Mouse (Mus musculus) left cerebral cortex, postnatal 36 days (tissue): ENCODE results near the gene Foxk1. TPM values are rescaled to one million over a fixed set of nuclear protein-coding genes. Genes with fewer than 3 reads are reported as not detected.

Source experiments
- DNase-seq, 2 experiments: peaks; one replicate each; pipeline ENCODE4 v3.0.0; 2021 to 2022; ENCODE audit warnings: low spot score in 2 of 2, mixed read lengths in 1 of 2
- intact Hi-C: fragments of 180-260 bp; cut with DNase I; formaldehyde crosslinking; loops from one replicate; pipeline ENCODE4 v1.15.1; 2025
- total RNA-seq, 2 experiments: library from RNA; stranded (reverse); gene quantifications; 2 replicates each; pipeline ENCODE4 v1.2.3; 2021

Foxk1 gene
- 10 to 100 TPM; 42.4 to 42.5 TPM for total RNA-seq

DNA sequence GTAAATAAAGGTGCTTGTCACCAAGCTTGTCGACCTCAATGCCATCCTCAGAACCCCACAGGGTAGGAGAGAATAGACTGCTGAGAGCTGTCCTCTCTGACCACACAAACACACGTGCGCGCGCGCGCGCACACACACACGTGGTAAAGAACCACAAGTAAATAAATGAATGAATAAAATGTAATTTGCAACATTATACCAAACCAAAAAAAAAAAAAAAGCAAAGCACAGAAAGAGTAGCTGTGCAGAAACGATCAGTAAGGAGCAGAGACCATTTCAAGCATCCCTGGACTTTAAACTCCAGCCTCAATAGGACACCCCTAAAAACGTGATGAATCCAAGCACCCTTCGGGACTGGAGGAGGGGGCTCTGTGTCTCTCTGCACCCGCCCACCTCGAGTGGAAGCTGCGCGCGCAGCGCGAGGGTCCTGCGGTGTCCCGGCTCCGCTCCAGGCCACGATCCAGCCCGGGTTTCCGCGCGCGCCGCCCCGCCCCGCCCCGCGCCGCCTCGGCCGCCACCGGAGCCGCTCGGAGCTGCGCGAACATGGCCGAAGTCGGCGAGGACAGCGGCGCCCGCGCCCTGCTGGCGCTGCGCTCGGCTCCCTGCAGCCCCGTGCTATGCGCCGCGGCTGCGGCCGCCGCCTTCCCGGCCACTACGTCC is at the start of gene Foxk1:
Gene Foxk1, plus strand, starts transcription at position 517 of the 660 bp plus-strand sequence.
- peak; percentile 96 to 97 for DNase-seq
- intact Hi-C loops: loop anchor here (1.0 kb wide), 1 partner anchor 34 kb away; no protein-coding TSS in a partner anchor

DNA sequence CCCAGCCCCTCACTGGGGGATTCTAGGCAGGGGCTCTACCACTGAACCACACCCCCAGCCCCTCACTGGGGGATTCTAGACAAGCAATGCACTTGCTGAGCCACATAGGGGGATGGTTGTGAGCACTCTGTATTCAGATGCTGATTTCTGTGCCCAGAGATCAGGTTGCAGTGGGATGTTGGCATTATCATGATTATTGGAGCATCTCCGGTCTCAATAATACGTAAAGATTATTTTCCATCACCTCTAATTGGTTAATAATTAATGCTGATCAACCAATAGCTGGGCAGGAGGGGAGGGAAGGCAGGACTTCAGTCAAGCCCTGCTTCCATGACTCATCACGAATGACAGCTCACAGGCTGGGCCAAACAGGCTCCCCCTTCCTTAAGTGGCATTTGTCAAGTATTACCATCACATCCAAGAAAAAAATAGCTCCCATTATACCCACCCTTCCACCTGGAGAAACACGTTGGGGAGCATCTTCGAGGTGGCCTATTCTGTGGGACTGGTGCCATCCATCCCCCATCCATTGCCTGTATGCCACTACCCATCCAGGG is 48.9 kb upstream of the Foxk1 start:
- no peak for DNase-seq
- intact Hi-C loops: no loop called here

DNA sequence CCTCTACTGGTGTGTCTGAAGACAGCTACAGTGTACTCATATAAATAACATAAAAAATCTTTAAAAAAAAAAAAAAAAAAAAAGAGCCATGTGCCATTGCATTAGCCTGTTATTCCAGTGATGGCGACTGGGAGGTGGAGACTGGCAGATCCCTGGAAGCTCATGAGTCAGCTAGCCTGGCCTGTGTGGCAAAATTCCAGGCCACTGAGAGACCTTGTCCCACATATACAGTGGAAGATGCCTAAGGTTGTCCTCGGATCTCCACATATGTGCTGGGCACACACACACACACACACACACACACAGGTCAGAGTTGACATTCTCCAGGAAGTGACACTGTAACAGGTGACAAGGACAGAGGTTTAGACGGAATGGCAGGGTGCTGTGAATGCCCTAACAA is 46.2 kb upstream of the Foxk1 start:
- no peak for DNase-seq
- intact Hi-C loops: no loop called here

DNA sequence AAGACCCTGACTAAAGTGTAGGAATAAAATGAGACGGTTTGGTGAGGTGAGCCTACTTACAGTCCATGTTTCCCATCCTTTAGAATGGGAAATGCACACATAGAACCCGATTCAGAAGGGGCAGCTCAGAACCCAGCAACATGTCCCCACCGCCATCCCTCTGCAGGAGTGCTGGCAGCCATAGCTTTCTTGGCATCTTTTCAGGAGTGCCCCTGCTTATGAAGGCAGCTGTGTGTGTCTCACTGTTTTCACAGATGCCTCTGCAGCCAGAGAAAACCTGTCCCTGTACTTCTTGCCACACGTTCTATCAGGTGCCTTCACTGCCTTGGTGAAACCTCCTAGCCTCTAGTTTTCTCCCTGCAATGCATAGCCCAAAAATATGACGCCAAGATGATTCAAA is 40.1 kb upstream of the Foxk1 start:
- intact Hi-C loops: no loop called here
- DNase-seq: no peak

DNA sequence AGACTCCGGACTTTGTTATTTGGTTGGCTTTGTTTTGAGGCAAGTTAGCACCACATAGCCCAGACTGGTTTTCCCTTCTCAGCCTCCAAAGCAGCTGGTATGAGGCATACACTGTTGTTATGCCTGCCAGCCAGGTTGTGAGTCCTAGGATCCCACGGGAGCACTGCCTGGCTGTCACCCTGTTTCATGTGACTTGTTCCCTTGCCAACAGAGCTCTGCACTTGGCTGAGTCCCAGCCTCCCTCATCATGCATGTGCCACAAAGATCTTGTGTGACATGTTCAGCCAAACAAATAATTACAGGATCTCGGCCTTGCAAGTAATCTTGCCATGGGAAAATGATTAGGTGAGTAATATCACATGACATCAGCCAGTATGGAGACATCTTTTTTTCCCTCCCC is 38.4 kb upstream of the Foxk1 start:
- no peak for DNase-seq
- intact Hi-C loops: no loop called here

DNA sequence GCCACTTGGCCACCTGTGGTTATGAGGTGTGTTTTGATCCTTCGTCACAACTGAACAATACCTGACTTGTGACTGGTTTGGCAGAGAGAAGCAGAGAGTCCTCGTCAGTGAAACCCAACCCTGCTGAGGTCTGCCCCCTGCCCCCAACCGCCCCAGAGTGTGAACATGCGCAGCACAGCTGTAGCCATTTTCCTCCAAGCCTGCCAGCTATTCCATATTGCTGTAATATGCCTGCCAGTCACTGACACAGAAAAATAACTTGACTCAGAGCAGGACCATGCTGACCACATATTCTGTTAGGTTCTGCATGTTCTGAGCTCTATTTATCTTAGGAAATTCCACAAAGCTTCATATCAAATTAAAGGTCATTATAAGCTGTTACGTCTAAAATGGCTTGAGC is 37.2 kb upstream of the Foxk1 start:
- intact Hi-C loops: no loop called here
- DNase-seq: no peak

DNA sequence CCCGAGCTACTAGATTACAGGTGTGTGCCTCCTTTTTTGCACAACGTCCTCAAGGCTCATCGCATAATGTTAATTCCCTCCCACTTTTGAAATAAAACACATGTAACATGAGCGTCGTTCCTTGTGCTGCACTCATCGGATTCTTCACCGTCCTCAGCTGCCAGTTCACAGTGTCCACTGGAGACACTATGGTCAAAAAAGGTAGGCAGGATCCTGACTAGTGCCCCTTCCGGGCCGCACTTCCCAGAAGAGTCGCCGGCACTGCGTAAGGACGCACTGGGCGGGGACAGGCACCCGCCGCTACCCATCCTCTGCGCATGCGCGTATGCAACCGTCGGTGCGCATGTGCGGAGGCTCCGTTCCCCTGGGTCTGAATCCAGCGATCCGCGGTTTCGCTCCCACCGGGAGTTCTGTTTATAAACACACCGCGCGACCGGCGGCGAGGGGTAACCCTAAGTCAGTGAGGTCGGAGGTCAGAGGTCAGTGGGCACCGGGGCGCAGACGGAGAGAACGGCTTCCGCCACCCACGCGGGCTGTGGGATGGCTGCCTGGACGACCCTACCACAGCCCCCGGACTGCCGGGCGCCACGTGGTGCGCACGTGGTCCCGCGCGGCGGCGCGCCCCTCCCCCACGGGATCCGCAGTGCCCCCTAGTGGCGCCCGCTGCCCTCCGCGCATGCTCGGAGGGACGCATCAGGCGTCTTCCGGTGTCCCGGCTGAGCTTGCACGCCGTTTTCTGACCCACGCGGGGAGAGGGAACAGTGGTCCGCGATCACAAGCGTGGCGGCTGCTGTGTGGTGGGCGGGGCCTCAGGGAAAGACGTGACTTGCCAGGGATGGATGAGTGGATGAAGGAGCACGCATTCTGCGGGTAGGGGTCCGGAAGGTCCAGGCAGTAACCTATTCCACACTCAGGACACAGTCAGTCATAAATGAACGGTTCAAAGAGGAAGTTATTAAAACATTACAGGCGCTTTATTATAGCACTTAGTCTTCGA is 33.9 kb upstream of the Foxk1 start:
- peak; percentile 99 to 100 for DNase-seq
- intact Hi-C loops: loop anchor here (1.0 to 2.0 kb wide), 2 partner anchors 34 to 81 kb away; partner anchors contain the start of gene Foxk1

DNA sequence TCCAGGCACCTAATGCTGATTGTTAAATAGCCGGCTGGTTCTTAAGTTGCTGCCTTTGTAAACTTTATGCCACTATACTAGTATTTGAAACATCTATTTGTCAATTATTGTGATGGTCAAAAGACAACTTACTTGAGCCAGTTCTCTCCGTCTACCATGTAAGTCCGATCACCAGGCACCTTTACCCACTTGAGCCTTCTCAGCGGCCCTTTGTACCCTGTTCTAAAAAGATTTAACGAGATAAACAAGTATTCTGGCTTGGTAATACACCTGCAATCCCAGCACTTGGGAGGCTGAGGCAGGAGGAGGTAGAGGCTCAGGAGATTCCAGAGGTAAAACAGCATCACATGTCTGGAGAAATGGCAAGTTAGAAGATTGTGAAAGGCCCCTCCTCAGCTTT is 33.2 kb upstream of the Foxk1 start:
- intact Hi-C loops: no loop called here

DNA sequence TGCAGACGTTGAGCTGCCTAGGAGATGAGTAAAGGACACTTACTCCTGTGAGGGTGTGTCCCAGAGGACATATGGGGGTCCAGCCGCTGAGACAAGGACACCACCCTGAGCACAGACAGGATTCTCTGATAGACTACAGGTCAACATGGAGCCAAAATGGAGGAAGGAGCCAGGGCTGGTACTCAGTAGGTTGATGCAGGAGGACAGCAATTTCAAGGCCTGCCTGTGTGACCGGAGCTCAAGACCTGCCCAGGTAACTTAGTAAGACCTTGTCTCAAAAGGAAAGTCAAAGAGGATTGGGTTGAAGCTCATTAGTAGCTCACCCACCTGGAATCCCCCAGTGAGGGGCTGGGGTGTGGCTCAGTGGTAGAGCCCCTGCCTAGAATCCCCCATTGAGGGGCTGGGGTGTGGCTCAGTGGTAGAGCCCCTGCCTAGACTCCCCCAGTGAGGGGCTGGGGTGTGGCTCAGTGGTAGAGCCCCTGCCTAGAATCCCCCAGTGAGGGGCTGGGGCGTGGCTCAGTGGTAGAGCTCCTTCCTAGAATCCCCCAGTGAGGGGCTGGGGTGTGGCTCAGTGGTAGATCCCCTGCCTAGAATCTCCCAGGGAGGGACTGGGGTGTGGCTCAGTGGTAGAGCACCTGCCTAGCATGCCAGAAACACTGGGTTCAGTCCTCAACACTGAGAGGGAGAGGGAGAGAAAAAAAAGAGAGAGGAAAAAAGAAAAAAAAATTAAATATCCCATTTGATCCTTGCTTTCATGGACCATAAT is 30.7 kb upstream of the Foxk1 start:
- intact Hi-C loops: no loop called here
- no peak for DNase-seq

More for the DNA sequence above, 33.2 kb upstream of the Foxk1 start:
- DNase-seq: no peak

DNA sequence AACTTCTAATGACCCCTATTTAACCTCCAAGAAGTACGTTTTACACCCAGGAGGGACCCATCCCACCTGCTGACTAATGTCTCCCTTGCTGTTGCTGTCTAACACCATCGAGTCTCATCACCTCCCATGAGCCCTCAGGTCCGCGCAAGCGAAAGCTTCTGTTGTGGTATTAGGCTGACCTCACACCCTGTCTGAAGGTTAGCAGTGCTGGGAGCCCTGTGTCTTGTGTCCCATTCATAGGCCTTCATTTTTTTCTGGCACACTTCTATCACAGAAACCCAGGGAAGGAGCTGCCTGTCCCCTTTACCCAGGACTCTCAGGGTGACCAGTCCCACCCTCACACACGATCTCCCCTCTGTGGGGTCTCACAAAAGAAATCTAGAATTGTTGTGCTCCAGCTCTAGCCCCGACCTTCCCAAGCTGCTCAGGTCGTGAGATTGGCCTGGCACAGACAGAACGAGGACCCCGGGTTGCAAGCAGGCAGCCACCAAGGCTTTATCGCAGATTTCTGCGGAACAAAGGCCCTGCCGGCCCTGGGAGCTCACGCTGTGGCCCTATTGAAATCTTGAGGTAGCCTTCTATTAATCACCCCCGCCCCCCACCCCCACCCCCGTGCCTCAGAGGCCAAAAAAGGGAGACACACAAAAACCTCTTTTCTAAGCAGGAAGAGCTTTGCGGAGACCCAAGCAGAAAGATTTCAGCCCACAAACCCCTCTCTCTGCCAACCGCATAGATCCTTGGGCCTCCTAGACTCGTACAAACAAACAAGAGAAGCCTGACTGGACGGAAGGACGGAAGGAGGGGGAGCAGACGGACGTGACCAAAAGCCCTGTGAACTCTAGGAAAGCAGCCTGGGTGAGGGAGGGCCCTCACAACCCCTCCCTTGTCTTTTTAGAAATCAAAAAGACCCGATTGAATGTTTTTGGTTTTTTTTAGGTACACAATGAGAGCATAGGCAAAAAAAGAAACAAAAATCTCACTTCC is 29.8 kb upstream of the Foxk1 start:
- DNase-seq: no peak

DNA sequence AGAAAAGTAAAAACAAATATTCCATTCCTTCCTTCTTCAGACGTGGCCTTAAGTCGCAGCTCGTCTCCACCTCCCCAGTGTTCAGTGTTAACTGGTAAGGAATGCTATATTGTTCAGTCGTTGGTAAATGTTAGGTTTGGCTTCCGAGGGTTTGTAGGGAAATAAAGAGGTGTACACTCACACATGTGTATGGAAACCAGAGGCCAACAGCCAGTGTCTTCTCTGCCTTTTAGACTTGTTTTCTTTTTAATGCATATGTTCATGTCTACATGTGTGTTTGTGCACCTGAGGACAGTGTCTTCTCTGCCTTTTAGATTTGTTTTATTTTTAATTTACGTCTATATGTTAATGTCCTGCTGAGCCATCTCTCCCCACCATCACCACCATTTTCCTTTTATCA is 29.1 kb upstream of the Foxk1 start:
- intact Hi-C loops: no loop called here
- DNase-seq: no peak

More for the DNA sequence above, 29.8 kb upstream of the Foxk1 start:
- intact Hi-C loops: no loop called here

DNA sequence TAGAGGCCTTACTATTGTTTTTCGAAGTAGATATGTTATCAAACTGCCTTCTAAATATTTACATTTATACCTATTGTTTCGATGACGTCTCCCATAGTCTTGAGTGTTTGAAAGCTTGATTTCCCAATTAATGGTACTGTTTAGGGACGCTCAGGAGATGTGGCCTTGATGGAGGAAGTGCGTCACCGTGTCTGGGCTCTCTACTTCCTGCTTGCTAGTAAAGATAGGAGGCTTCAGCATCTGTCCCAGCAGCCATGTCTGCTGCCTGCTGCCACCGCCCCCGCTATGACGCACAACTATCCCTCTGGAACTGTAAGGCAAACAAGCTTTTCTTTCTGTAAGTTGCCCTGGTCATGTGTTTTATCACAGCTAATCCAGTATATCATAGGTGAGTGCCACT is 27.0 kb upstream of the Foxk1 start:
- intact Hi-C loops: no loop called here
- no peak for DNase-seq

DNA sequence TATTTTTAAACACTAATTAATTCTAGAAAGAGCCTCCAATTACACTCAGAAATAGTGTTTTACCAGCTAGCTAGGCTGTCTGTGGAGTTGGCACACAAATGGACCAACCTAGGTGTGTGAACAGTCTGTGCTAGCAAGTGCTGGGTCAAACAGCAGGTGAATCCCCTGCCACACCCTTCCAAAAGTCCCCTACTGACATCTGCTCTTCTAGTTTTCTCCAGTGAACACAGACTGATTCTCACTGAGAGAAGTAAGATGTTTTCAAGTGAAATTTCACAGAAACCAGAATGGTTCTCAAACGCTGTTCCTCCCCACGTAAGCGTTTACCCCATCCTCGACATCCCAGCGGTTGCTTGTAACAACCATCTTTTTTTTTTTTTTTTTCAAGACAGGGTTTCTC is 25.7 kb upstream of the Foxk1 start:
- intact Hi-C loops: no loop called here
- DNase-seq: no peak

DNA sequence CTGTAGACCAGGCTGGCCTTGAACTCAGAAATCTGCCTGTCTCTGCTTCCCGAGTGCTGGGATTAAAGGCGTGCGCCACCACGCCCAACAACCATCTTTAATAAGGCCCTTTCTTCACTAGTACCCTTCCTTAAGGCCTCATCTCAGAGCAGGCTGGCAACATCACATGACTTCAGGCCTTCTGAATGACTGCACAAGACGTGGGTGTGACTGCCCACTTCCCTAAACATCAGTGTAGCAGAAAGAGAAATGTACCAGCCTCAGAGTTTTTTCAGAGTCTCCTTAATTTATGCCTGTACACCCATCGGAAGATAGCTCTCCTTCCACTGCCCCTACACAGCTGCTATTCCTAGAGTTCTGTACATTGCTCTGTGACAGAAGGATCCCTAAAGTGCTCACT is 25.2 kb upstream of the Foxk1 start:
- peak; percentile 18 to 44 for DNase-seq
- intact Hi-C loops: no loop called here

DNA sequence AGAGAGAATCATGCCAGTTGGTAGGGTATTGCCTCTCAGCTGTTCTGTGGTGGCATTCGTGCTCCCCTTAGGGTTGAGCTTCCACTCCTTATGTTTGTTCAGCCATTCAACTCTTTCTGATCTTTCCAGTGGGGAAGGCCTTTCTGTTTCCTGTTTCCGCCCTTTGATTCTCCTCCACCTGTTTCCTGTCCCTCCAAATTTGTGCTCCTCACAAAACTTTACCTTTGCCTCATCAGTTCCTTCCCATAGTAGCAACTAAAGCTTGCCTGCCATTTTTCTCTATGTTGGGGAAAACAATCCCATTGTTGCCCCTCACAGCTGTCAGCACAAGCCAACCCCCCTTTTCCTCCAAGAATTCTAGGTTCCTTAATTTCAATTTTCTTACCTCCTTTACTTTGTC is 23.2 kb upstream of the Foxk1 start:
- intact Hi-C loops: no loop called here

DNA sequence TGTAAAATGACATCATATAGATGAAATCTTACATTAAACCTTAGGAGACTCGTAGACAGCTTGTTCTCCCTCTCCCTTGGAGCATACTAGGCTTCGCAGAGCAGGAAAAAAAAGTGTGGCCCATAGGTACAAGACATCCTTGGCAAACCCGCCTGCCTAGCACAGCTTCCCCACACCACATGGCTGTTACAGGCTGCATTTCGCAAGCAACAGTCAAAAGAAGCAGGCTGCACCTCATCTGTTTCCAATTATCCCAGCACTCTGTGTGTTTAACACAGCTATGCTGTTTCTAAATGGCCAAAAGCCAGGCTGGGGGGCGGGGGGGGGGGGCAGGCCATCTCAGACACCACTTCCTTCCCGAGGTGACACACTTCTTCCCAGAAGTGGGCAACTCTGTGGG is 20.8 kb upstream of the Foxk1 start:
- DNase-seq: peak; percentile 22 to 26
- intact Hi-C loops: no loop called here

More for the DNA sequence above, 23.2 kb upstream of the Foxk1 start:
- DNase-seq: no peak

DNA sequence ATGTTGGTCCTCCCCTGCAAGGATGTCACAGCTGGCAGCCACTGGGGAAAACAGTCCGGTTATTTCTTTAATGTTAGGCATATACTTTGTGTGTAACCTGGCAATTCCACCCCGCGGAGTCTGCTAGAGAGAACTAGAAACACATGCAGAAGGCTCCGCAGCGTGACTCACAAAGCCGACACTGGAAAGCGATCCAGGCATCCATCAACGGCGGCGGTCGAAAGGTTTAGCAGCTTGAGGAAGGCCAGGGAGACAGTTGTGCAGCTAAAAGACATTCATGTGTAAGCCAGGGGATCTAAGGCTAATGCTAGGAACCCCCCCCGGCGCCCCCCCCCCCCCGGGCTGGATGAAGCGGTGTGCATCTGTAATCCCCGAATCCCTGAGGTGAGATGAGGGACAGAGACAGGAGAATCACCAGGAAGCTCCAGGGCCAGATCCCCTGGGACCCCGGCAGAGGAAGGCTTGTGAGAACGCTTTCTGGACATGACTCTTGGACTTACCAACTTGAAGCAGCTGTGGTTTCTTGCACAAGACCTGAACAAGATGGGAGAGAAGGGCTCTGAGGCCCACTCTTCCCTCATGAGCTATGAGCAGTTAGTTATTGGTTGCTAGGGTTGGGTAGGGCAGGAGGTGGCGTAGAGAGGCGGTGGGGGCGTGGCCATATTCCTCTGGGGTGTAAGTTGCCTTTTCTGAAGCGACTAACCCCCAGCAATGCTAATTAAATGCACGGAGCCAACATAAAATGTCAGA is 16.2 kb upstream of the Foxk1 start:
- intact Hi-C loops: no loop called here
- peak; percentile 47 to 49 for DNase-seq

DNA sequence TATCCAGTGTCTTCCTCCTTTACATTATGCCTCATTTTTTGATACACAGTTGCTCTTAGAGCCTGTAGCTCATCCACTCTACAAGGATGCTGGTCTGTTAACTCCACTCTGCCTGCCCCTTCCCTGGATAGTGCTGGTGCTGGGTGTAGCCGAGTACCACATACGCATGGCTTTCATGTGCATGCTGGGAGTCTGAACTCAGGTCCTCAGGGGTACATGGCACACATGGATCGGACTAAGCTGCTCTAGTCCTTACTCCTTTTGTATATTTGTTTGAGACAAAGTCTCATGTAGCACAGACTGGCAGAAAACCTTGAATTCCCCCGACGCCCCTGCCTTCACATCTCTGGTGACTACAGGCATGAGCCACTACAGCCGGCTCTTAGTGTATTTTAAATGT is 15.0 kb upstream of the Foxk1 start:
- intact Hi-C loops: no loop called here
- no peak for DNase-seq
